In genomic region chr11:103177216-103177615, GRCm38 (mm10) we compare ENCODE assay signal across 24 mouse cellular contexts. TPM values are rescaled to one million over a fixed set of nuclear protein-coding genes. Genes with fewer than 3 reads are reported as not detected.
DNase-seq lines count a peak whose midpoint lies in the region; ATAC-seq and TF ChIP-seq lines count a peak whose summit lies in the region.
"Had no signal": no experiment of that assay in that cellular context is flagged by ENCODE, and none has a peak within 500 bp of the region (broad histone marks: within the 10 kb centered on the region; RNA-seq: fewer than 3 reads in every experiment).

No protein-coding gene starts in this region.

- no peak overlapping the region for H3ac ChIP-seq in myocyte (ENCODE audit: control insufficient read depth, insufficient read length)

- H3K9me3 ChIP-seq in heart, embryonic 11.5 days (replicated peaks; ENCODE audit: control insufficient read depth, low read length), result no peaks in the 10 kb centered on the region
- H3K9me3 ChIP-seq: embryonic facial prominence, embryonic 15.5 days; hindbrain, embryonic 13.5 days; limb, embryonic 10.5 days; midbrain, embryonic 13.5 days had no signal

- no peaks in the 10 kb centered on the region for H3K79me2 ChIP-seq in myocyte (ENCODE audit: control insufficient read depth, insufficient read depth)

- H3K27ac ChIP-seq in heart, embryonic 11.5 days (ENCODE audit: low read depth, low read length), result no peak overlapping the region
- peak overlapping the region; percentile 84 for H3K27ac ChIP-seq in spleen, adult 2 months (ENCODE audit: insufficient read depth, low read length)
- H3K27ac ChIP-seq: embryonic facial prominence, embryonic 15.5 days; hindbrain, embryonic 13.5 days; limb, embryonic 10.5 days; liver, embryonic 14.5 days; midbrain, embryonic 13.5 days had no signal

- peak; percentile 5 for DNase-seq in adrenal gland, postnatal 14 days
- DNase-seq in adrenal gland, postnatal 4 days (ENCODE audit: low spot score in 2 of 2), result no peak
- no peak for DNase-seq in heart, postnatal 36 days
- DNase-seq in spleen, adult 2 months (ENCODE audit: low read depth in 1 of 2, low spot score in 2 of 2), result no peak
- DNase-seq in spleen, adult 18-20 months, result no peak
- DNase-seq in ovary, adult 18-20 months (ENCODE audit: low spot score), result no peak
- DNase-seq: adrenal gland, adult 2 months; cerebellum, postnatal 10 days; embryo, embryonic 11 days; kidney, adult 9 months; thymus, adult 18-20 months had no signal

- H3K4me1 ChIP-seq in heart, embryonic 11.5 days (ENCODE audit: control insufficient read depth, insufficient read depth, low read length), result peaks cover 14% of the 10 kb centered on the region
- H3K4me1 ChIP-seq in spleen, adult 2 months (ENCODE audit: control insufficient read depth, insufficient read depth, insufficient read length), result peaks cover 33% of the 10 kb centered on the region

- no peak overlapping the region for H3K4me3 ChIP-seq in heart, embryonic 11.5 days (ENCODE audit: low read depth, low read length)
- peak overlapping the region; percentile 4; the same call in 1 of the 2 replicates for H3K4me3 ChIP-seq in spleen, adult 2 months (ENCODE audit: extremely low read depth, insufficient read depth, insufficient read length)
- H3K4me3 ChIP-seq in myocyte, result no peak overlapping the region
- H3K4me3 ChIP-seq: embryonic facial prominence, embryonic 15.5 days; hindbrain, embryonic 13.5 days; limb, embryonic 10.5 days; midbrain, embryonic 13.5 days had no signal

- TF ChIP-seq POLR2A in spleen, adult 2 months (IDR thresholded peaks at IDR 0.05; ENCODE audit: low read depth, low read length), result no peak
- TF ChIP-seq POLR2A in myocyte (IDR thresholded peaks at IDR 0.05; ENCODE audit: insufficient read length, low read depth), result no peak

- 44% methylated on average over 5 of the region's 5 CpGs for WGBS in heart, embryonic 11.5 days (ENCODE audit: insufficient replicate concordance)
- 33% methylated on average over 5 of the region's 5 CpGs for WGBS in spleen, adult 2 months

- peaks cover 30% of the 10 kb centered on the region for H3K27me3 ChIP-seq in heart, embryonic 11.5 days (ENCODE audit: control insufficient read depth, insufficient read depth, low read length)
- H3K27me3 ChIP-seq in spleen, adult 2 months (ENCODE audit: control insufficient read depth, insufficient read depth, low read length), result no peaks in the 10 kb centered on the region
- H3K27me3 ChIP-seq in myocyte (ENCODE audit: control insufficient read depth, insufficient read depth, insufficient read length), result no peaks in the 10 kb centered on the region

- no peak overlapping the region for H3K9ac ChIP-seq in heart, embryonic 11.5 days (ENCODE audit: low read depth, low read length)
- H3K9ac ChIP-seq: embryonic facial prominence, embryonic 15.5 days; hindbrain, embryonic 13.5 days; liver, embryonic 14.5 days; midbrain, embryonic 13.5 days had no signal

- no peak for ATAC-seq in heart, embryonic 11.5 days (replicated peaks; ENCODE audit: insufficient number of reproducible peaks, low FRiP score, low TSS enrichment)
- ATAC-seq: midbrain, embryonic 13.5 days had no signal

- intact Hi-C loops in heart, postnatal 36 days (cut with DNase I), result no loop called here

- no peak for TF ChIP-seq CTCF in spleen, adult 2 months (IDR thresholded peaks at IDR 0.05; ENCODE audit: extremely low read depth, insufficient read depth, insufficient read length, insufficient replicate concordance)

- peak overlapping the region; percentile 18; the same call in 1 of the 2 replicates for H3K4me2 ChIP-seq in heart, embryonic 11.5 days
- peak overlapping the region; percentile 20 for H3K4me2 ChIP-seq in myocyte (ENCODE audit: low read depth)
- H3K4me2 ChIP-seq: embryonic facial prominence, embryonic 15.5 days; hindbrain, embryonic 13.5 days; midbrain, embryonic 13.5 days had no signal

- H3K36me3 ChIP-seq in heart, embryonic 11.5 days (ENCODE audit: control insufficient read depth, insufficient read depth, low read length), result no peaks in the 10 kb centered on the region
- H3K36me3 ChIP-seq in spleen, adult 2 months (ENCODE audit: control insufficient read depth, insufficient read depth, low read length), result peaks cover 23% of the 10 kb centered on the region
- H3K36me3 ChIP-seq in myocyte (ENCODE audit: control insufficient read depth, insufficient read depth), result no peaks in the 10 kb centered on the region
- H3K36me3 ChIP-seq: embryonic facial prominence, embryonic 15.5 days; hindbrain, embryonic 13.5 days; limb, embryonic 10.5 days; midbrain, embryonic 13.5 days had no signal

TF ChIP-seq in myocyte, 11 proteins besides CTCF, POLR2A, EP300 and RAD21:
- TF ChIP-seq CEBPB (IDR thresholded peaks at IDR 0.05; ENCODE audit: insufficient read depth, poor library complexity, severe bottlenecking), result no peak
- no peak for TF ChIP-seq POLR2AphosphoS2 (IDR thresholded peaks at IDR 0.05; ENCODE audit: insufficient read length, low read depth)
- TF ChIP-seq MYOG (IDR thresholded peaks at IDR 0.05; ENCODE audit: control insufficient read depth in 1 of 3, insufficient read depth in 1 of 3, insufficient read length in 2 of 3, low read depth in 2 of 3), result peak; percentile 11 to 88 (median 36)
- no peak for TF ChIP-seq TCF3 (IDR thresholded peaks at IDR 0.05; ENCODE audit: insufficient read length, low read depth)
- TF ChIP-seq MAX (IDR thresholded peaks at IDR 0.05; ENCODE audit: low read depth), result no peak
- TF ChIP-seq MYOD1 (IDR thresholded peaks at IDR 0.05; ENCODE audit: control insufficient read depth in 1 of 3, insufficient read length in 2 of 3, low read depth in 2 of 3), result peak; percentile 44 to 91 (median 74)
- TF ChIP-seq TCF12 (IDR thresholded peaks at IDR 0.05; ENCODE audit: insufficient read depth, poor library complexity, severe bottlenecking), result peak; percentile 25
- TF ChIP-seq SRF (IDR thresholded peaks at IDR 0.05; ENCODE audit: control insufficient read depth, insufficient read length, low read depth), result no peak
- no peak for TF ChIP-seq REST (IDR thresholded peaks at IDR 0.05; ENCODE audit: insufficient read depth, insufficient read length)
- TF ChIP-seq USF1 (IDR thresholded peaks at IDR 0.05; ENCODE audit: low read depth), result no peak
- TF ChIP-seq E2F4 (IDR thresholded peaks at IDR 0.05; ENCODE audit: insufficient read depth), result no peak

RNA-seq across cellular contexts. Expression of gene Fmnl1, which starts 6.3 kb away (rescaled TPM):
- total RNA-seq in adrenal gland, postnatal 14 days (2021), result 14.4 and 30.4 TPM in 2 replicates
- total RNA-seq in adrenal gland, postnatal 4 days (2021), result 10 to 100 TPM; 13.4 to 14.2 TPM
- polyA plus RNA-seq in heart, embryonic 11.5 days (2014; fragmentation: Nextera tagmentation; extraction: Ambion mirVana), result 0.79 and 1.1 TPM in 2 replicates
- total RNA-seq in heart, postnatal 36 days (2021), result 10 to 100 TPM; 12.4 to 20.9 TPM
- 137 and 147 TPM in 2 replicates for polyA plus RNA-seq in spleen, adult 2 months (2012; rRNA removed)
- polyA plus RNA-seq in myocyte (2012; fragmentation: generic; extraction: Trizol), result 15.6 TPM

RNA-seq across cellular contexts. Expression of gene 1700023F06Rik, which starts 31.1 kb away (rescaled TPM):
- 0.45 and 0.93 TPM in 2 replicates for total RNA-seq in adrenal gland, postnatal 14 days (2021)
- under 1 TPM; 0.45 to 0.70 TPM for total RNA-seq in adrenal gland, postnatal 4 days (2021)
- polyA plus RNA-seq in heart, embryonic 11.5 days (2014; fragmentation: Nextera tagmentation; extraction: Ambion mirVana), result not detected in 2 replicates
- not detected for total RNA-seq in heart, postnatal 36 days (2021)
- not detected in 2 replicates for polyA plus RNA-seq in spleen, adult 2 months (2012; rRNA removed)
- polyA plus RNA-seq in myocyte (2012; fragmentation: generic; extraction: Trizol), result not detected
- total RNA-seq: gastrocnemius, postnatal 4 days; neutrophil, adult 5-6 weeks had no signal
- polyA plus RNA-seq: liver, embryonic 14.5 days had no signal

RNA-seq across cellular contexts. Expression of gene Spata32, which starts 41.0 kb away (rescaled TPM):
- total RNA-seq in adrenal gland, postnatal 14 days (2021), result not detected in 2 replicates
- not detected for total RNA-seq in adrenal gland, postnatal 4 days (2021)
- not detected in 2 replicates for polyA plus RNA-seq in heart, embryonic 11.5 days (2014; fragmentation: Nextera tagmentation; extraction: Ambion mirVana)
- not detected for total RNA-seq in heart, postnatal 36 days (2021)
- not detected in 2 replicates for polyA plus RNA-seq in spleen, adult 2 months (2012; rRNA removed)
- polyA plus RNA-seq in myocyte (2012; fragmentation: generic; extraction: Trizol), result 0.04 TPM
- total RNA-seq: adrenal gland, adult 2 months; gastrocnemius, postnatal 4 days; neutrophil, adult 5-6 weeks had no signal
- polyA plus RNA-seq: adrenal gland, adult 2 months; embryonic facial prominence, embryonic 15.5 days; forebrain, embryonic 11.5 days; intestine, embryonic 14.5 days; limb, embryonic 10.5 days; liver, embryonic 14.5 days; small intestine, adult 2 months; stomach, embryonic 14.5 days had no signal

RNA-seq across cellular contexts. Expression of gene Hexim2, which starts 45.0 kb away (rescaled TPM):
- 3.9 and 5.6 TPM in 2 replicates for total RNA-seq in adrenal gland, postnatal 14 days (2021)
- 10 to 100 TPM; 10.4 to 11.8 TPM for total RNA-seq in adrenal gland, postnatal 4 days (2021)
- polyA plus RNA-seq in heart, embryonic 11.5 days (2014; fragmentation: Nextera tagmentation; extraction: Ambion mirVana), result 3.5 and 5.6 TPM in 2 replicates
- total RNA-seq in heart, postnatal 36 days (2021), result 1 to 10 TPM; 2.0 to 2.1 TPM
- 2.3 and 3.0 TPM in 2 replicates for polyA plus RNA-seq in spleen, adult 2 months (2012; rRNA removed)
- 8.8 TPM for polyA plus RNA-seq in myocyte (2012; fragmentation: generic; extraction: Trizol)
